8 mouse cellular contexts compared by ENCODE assay signal in genomic region chr16:4683581-4684456, GRCm38 (mm10). TPM values are rescaled to one million over a fixed set of nuclear protein-coding genes. Genes with fewer than 3 reads are reported as not detected.
DNase-seq lines count a peak whose midpoint lies in the region; ATAC-seq and TF ChIP-seq lines count a peak whose summit lies in the region.

No protein-coding gene starts in this region.

- H3K4me2 ChIP-seq in embryonic facial prominence, embryonic 13.5 days: peak overlapping the region; percentile 96
- peak overlapping the region; percentile 92 for H3K4me2 ChIP-seq in limb, embryonic 12.5 days
- H3K4me2 ChIP-seq in midbrain, embryonic 15.5 days: peak overlapping the region; percentile 80

- H3K27ac ChIP-seq in embryonic facial prominence, embryonic 13.5 days: peak overlapping the region; percentile 83
- H3K27ac ChIP-seq in kidney, adult 2 months (ENCODE audit: insufficient read depth, low read depth, low read length): peak overlapping the region; percentile 95
- H3K27ac ChIP-seq in limb, embryonic 12.5 days: peak overlapping the region; percentile 79
- peak overlapping the region; percentile 91 for H3K27ac ChIP-seq in midbrain, embryonic 15.5 days
- peak overlapping the region; percentile 75 for H3K27ac ChIP-seq in spleen, adult 2 months (ENCODE audit: insufficient read depth, low read length)

- peak; percentile 87 for ATAC-seq in embryonic facial prominence, embryonic 13.5 days (ENCODE audit: insufficient number of reproducible peaks, insufficient read depth, low FRiP score, low TSS enrichment, low read depth)
- peak; percentile 88 for ATAC-seq in limb, embryonic 12.5 days (ENCODE audit: insufficient number of reproducible peaks, insufficient read depth, low FRiP score, low TSS enrichment, low read depth)
- peak; percentile 89 for ATAC-seq in midbrain, embryonic 15.5 days (replicated peaks)

- H3K4me1 ChIP-seq in embryonic facial prominence, embryonic 13.5 days: peaks cover 25% of the 10 kb centered on the region
- H3K4me1 ChIP-seq in kidney, adult 2 months (ENCODE audit: control insufficient read depth, insufficient read depth, low read length): peaks cover 8% of the 10 kb centered on the region
- peaks cover 10% of the 10 kb centered on the region for H3K4me1 ChIP-seq in limb, embryonic 12.5 days (replicated peaks)
- H3K4me1 ChIP-seq in midbrain, embryonic 15.5 days: peaks cover 25% of the 10 kb centered on the region
- H3K4me1 ChIP-seq in spleen, adult 2 months (ENCODE audit: control insufficient read depth, insufficient read depth, insufficient read length): peaks cover 2% of the 10 kb centered on the region; the same call in 1 of the 2 replicates

- no peaks in the 10 kb centered on the region for H3K9me3 ChIP-seq in embryonic facial prominence, embryonic 13.5 days
- H3K9me3 ChIP-seq in limb, embryonic 12.5 days: no peaks in the 10 kb centered on the region
- H3K9me3 ChIP-seq in midbrain, embryonic 15.5 days: no peaks in the 10 kb centered on the region

- H3K4me3 ChIP-seq in embryonic facial prominence, embryonic 13.5 days: peak overlapping the region; percentile 99
- peak overlapping the region; percentile 87 for H3K4me3 ChIP-seq in kidney, adult 2 months (ENCODE audit: insufficient read depth, low read depth, low read length)
- peak overlapping the region; percentile 67 for H3K4me3 ChIP-seq in limb, embryonic 12.5 days (replicated peaks)
- H3K4me3 ChIP-seq in midbrain, embryonic 15.5 days: peak overlapping the region; percentile 76
- H3K4me3 ChIP-seq in spleen, adult 2 months (ENCODE audit: extremely low read depth, insufficient read depth, insufficient read length): peak overlapping the region; percentile 87

- WGBS in embryonic facial prominence, embryonic 13.5 days: under 1% methylated on average over 54 of the region's 54 CpGs
- 1% methylated on average over 54 of the region's 54 CpGs for WGBS in kidney, adult 2 months
- under 1% methylated on average over 54 of the region's 54 CpGs for WGBS in limb, embryonic 12.5 days
- WGBS in midbrain, embryonic 15.5 days: under 1% methylated on average over 54 of the region's 54 CpGs
- under 1% methylated on average over 54 of the region's 54 CpGs for WGBS in spleen, adult 2 months

- peak overlapping the region; percentile 91 for H3K9ac ChIP-seq in embryonic facial prominence, embryonic 13.5 days
- H3K9ac ChIP-seq in limb, embryonic 12.5 days (replicated peaks): peak overlapping the region; percentile 76
- H3K9ac ChIP-seq in midbrain, embryonic 15.5 days: peak overlapping the region; percentile 86

- peaks cover 20% of the 10 kb centered on the region for H3K36me3 ChIP-seq in embryonic facial prominence, embryonic 13.5 days
- H3K36me3 ChIP-seq in kidney, adult 2 months (ENCODE audit: control insufficient read depth, insufficient read depth, low read length): peaks cover 2% of the 10 kb centered on the region
- H3K36me3 ChIP-seq in limb, embryonic 12.5 days: peaks cover 19% of the 10 kb centered on the region
- H3K36me3 ChIP-seq in midbrain, embryonic 15.5 days (replicated peaks): peaks cover 5% of the 10 kb centered on the region; the same call in 1 of the 2 replicates
- peaks cover 3% of the 10 kb centered on the region for H3K36me3 ChIP-seq in spleen, adult 2 months (ENCODE audit: control insufficient read depth, insufficient read depth, low read length)

- DNase-seq in 3134 (ENCODE audit: extremely low read depth, insufficient read length, low spot score): peak; percentile 93
- DNase-seq in adrenal gland, postnatal 36 days: peak; percentile 97 to 99
- peak; percentile 96 to 98 for DNase-seq in heart, adult 18-20 months
- peak; percentile 96 for DNase-seq in kidney, adult 2 months
- DNase-seq in spleen, adult 2 months (ENCODE audit: low read depth in 1 of 2, low spot score in 2 of 2): peak; percentile 87 to 96

- no peaks in the 10 kb centered on the region for H3K27me3 ChIP-seq in embryonic facial prominence, embryonic 13.5 days
- H3K27me3 ChIP-seq in kidney, adult 2 months (replicated peaks; ENCODE audit: control insufficient read depth, insufficient read depth, low read length): no peaks in the 10 kb centered on the region
- H3K27me3 ChIP-seq in limb, embryonic 12.5 days: no peaks in the 10 kb centered on the region
- no peaks in the 10 kb centered on the region for H3K27me3 ChIP-seq in midbrain, embryonic 15.5 days (replicated peaks)
- H3K27me3 ChIP-seq in spleen, adult 2 months (ENCODE audit: control insufficient read depth, insufficient read depth, low read length): no peaks in the 10 kb centered on the region

- TF ChIP-seq CTCF in kidney, adult 2 months (conservative IDR thresholded peaks at IDR 0.05; ENCODE audit: insufficient read depth, insufficient read length, low read depth, low read length): no peak
- TF ChIP-seq CTCF in spleen, adult 2 months (IDR thresholded peaks at IDR 0.05; ENCODE audit: extremely low read depth, insufficient read depth, insufficient read length, insufficient replicate concordance): no peak

- peak; percentile 79 for TF ChIP-seq POLR2A in kidney, adult 2 months (IDR thresholded peaks at IDR 0.05; ENCODE audit: low read depth, low read length)
- TF ChIP-seq POLR2A in spleen, adult 2 months (IDR thresholded peaks at IDR 0.05; ENCODE audit: low read depth, low read length): peak; percentile 82

RNA-seq across cellular contexts. Expression of gene Coro7, which starts 4.2 kb away (rescaled TPM):
- total RNA-seq in adrenal gland, postnatal 36 days (2021): 10 to 100 TPM; 24.6 to 25.1 TPM
- polyA plus RNA-seq in embryonic facial prominence, embryonic 13.5 days (2015; fragmentation: Nextera tagmentation; extraction: Ambion mirVana): 16.9 and 17.0 TPM in 2 replicates
- 10 to 100 TPM; 12.7 to 14.2 TPM for total RNA-seq in heart, adult 18-20 months (2021)
- polyA plus RNA-seq in kidney, adult 2 months (2012; rRNA removed): 43.1 and 54.5 TPM in 2 replicates
- 18.6 and 19.6 TPM in 2 replicates for polyA plus RNA-seq in limb, embryonic 12.5 days (2016; fragmentation: Nextera tagmentation; extraction: Ambion mirVana)
- polyA plus RNA-seq in midbrain, embryonic 15.5 days (2015; fragmentation: Nextera tagmentation; extraction: Ambion mirVana): 32.1 and 33.2 TPM in 2 replicates
- polyA plus RNA-seq in spleen, adult 2 months (2012; rRNA removed): 150 and 191 TPM in 2 replicates

RNA-seq across cellular contexts. Expression of gene Nmral1, which starts 35.3 kb away (rescaled TPM):
- total RNA-seq in adrenal gland, postnatal 36 days (2021): 1 to 10 TPM; 3.9 to 4.0 TPM
- 83.6 and 91.4 TPM in 2 replicates for polyA plus RNA-seq in embryonic facial prominence, embryonic 13.5 days (2015; fragmentation: Nextera tagmentation; extraction: Ambion mirVana)
- 1 to 10 TPM; 2.0 to 3.0 TPM for total RNA-seq in heart, adult 18-20 months (2021)
- polyA plus RNA-seq in kidney, adult 2 months (2012; rRNA removed): 5.7 and 6.6 TPM in 2 replicates
- polyA plus RNA-seq in limb, embryonic 12.5 days (2016; fragmentation: Nextera tagmentation; extraction: Ambion mirVana): 179 and 191 TPM in 2 replicates
- polyA plus RNA-seq in midbrain, embryonic 15.5 days (2015; fragmentation: Nextera tagmentation; extraction: Ambion mirVana): 78.3 and 79.6 TPM in 2 replicates
- polyA plus RNA-seq in spleen, adult 2 months (2012; rRNA removed): 8.7 and 9.4 TPM in 2 replicates

RNA-seq across cellular contexts. Expression of gene Hmox2, which starts 42.3 kb away (rescaled TPM):
- 100 to 1,000 TPM in 1 of 2 experiments, 10 to 100 TPM in 1; 57.3 to 106 TPM for total RNA-seq in adrenal gland, postnatal 36 days (2021)
- 105 and 107 TPM in 2 replicates for polyA plus RNA-seq in embryonic facial prominence, embryonic 13.5 days (2015; fragmentation: Nextera tagmentation; extraction: Ambion mirVana)
- 10 to 100 TPM; 76.9 to 95.9 TPM for total RNA-seq in heart, adult 18-20 months (2021)
- polyA plus RNA-seq in kidney, adult 2 months (2012; rRNA removed): 57.2 and 70.7 TPM in 2 replicates
- 102 and 106 TPM in 2 replicates for polyA plus RNA-seq in limb, embryonic 12.5 days (2016; fragmentation: Nextera tagmentation; extraction: Ambion mirVana)
- 101 and 103 TPM in 2 replicates for polyA plus RNA-seq in midbrain, embryonic 15.5 days (2015; fragmentation: Nextera tagmentation; extraction: Ambion mirVana)
- 17.2 and 19.8 TPM in 2 replicates for polyA plus RNA-seq in spleen, adult 2 months (2012; rRNA removed)

RNA-seq across cellular contexts. Expression of gene Dnaja3, which starts 44.0 kb away (rescaled TPM):
- total RNA-seq in adrenal gland, postnatal 36 days (2021): 100 to 1,000 TPM; 118 to 143 TPM
- polyA plus RNA-seq in embryonic facial prominence, embryonic 13.5 days (2015; fragmentation: Nextera tagmentation; extraction: Ambion mirVana): 54.0 and 58.7 TPM in 2 replicates
- total RNA-seq in heart, adult 18-20 months (2021): 100 to 1,000 TPM; 152 to 155 TPM
- polyA plus RNA-seq in kidney, adult 2 months (2012; rRNA removed): 57.8 and 72.9 TPM in 2 replicates
- polyA plus RNA-seq in limb, embryonic 12.5 days (2016; fragmentation: Nextera tagmentation; extraction: Ambion mirVana): 55.1 and 58.0 TPM in 2 replicates
- polyA plus RNA-seq in midbrain, embryonic 15.5 days (2015; fragmentation: Nextera tagmentation; extraction: Ambion mirVana): 62.1 and 65.5 TPM in 2 replicates
- polyA plus RNA-seq in spleen, adult 2 months (2012; rRNA removed): 11.0 and 12.1 TPM in 2 replicates

RNA-seq across cellular contexts. Expression of gene Vasn, which starts 44.1 kb away (rescaled TPM):
- 10 to 100 TPM in 1 of 2 experiments, 1 to 10 TPM in 1; 8.9 to 15.1 TPM for total RNA-seq in adrenal gland, postnatal 36 days (2021)
- 29.2 and 30.2 TPM in 2 replicates for polyA plus RNA-seq in embryonic facial prominence, embryonic 13.5 days (2015; fragmentation: Nextera tagmentation; extraction: Ambion mirVana)
- total RNA-seq in heart, adult 18-20 months (2021): 1 to 10 TPM; 7.7 to 9.7 TPM
- polyA plus RNA-seq in kidney, adult 2 months (2012; rRNA removed): 34.6 and 42.3 TPM in 2 replicates
- polyA plus RNA-seq in limb, embryonic 12.5 days (2016; fragmentation: Nextera tagmentation; extraction: Ambion mirVana): 29.4 and 30.4 TPM in 2 replicates
- polyA plus RNA-seq in midbrain, embryonic 15.5 days (2015; fragmentation: Nextera tagmentation; extraction: Ambion mirVana): 5.2 and 5.8 TPM in 2 replicates
- 23.6 and 31.3 TPM in 2 replicates for polyA plus RNA-seq in spleen, adult 2 months (2012; rRNA removed)

Comparison
In these comparisons a context has a peak if more than half of its experiments do, and no peak if none do; other contexts are left out.
1. Peak in every context shown above with its lines: DNase-seq, ATAC-seq, H3K4me3 ChIP-seq and H3K27ac ChIP-seq.